Mouse (Mus musculus): ENCODE measurements around the gene Smad9. TPM values are rescaled to one million over a fixed set of nuclear protein-coding genes. Genes with fewer than 3 reads are reported as not detected.

Gene Smad9
- total RNA-seq (2023) = not detected

DNA sequence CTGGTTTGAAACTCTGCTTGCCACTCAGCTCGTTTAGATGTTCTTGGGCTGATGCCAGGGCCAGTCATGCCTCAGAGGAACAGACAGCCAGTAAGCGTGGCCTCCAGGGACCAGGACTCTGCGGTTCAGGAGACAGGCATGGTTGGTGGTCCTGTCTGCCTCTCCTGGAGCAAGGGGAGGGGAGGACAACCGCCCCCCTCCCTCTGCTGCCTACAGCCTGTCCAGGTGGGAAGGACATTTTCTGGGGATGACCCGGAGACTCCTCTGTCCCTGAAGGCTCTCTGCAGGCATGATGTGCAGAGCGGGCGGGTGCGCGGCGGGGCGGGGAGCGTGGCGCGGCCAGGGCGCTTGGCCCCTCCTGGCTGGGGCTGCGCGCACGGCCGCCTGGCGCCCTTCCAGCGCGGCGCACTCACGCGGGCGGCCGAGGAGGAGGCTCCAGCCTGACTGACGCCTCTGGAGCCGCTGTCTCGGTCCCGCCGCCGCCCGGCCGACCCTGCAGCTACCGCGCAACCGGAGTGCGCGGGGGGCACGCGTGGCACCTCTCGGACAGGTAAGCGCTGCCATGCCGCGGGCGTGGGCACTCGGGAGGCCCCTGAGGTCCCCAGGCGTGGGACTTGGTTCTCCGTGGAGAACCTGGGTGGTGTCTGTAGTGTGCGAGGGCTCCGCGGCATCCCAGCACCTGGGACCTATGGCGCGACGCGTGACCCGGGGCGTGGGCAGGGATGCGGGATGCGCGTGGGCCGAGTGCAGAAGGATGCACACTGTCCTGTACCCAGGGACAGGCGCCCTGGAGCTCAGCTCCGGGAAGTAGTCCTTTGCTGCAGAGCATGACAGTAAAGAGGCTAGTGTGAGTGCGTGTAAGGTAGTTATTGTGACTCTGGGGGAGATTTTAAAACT lies at the start of gene Smad9:
Gene Smad9, plus strand, starts transcription at position 438 of the 897 bp plus-strand sequence.

DNA sequence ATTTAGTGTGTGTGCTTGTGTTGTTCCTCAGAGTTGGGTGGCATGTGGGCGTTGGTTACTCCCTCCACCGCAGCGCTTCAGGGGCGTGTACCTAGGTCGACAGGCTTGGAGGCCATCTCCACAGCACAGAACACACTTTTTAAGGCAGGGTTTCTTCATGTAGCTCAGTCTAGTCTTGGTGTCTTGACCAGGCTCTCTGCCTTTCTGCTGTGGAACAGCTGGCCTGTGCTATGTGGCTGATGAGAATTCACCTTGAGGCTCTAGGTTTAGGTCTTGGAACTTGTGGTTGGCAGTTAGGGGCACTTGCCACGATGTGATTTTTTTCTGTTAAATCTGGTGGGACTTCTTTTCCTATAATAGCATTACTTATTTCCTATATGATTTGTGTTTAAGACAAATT lies 41.1 kb upstream of the Smad9 start, which contains the start of gene Gm21958:
Gene Gm21958, minus strand, starts transcription at position 101 of the 400 bp plus-strand sequence.

DNA sequence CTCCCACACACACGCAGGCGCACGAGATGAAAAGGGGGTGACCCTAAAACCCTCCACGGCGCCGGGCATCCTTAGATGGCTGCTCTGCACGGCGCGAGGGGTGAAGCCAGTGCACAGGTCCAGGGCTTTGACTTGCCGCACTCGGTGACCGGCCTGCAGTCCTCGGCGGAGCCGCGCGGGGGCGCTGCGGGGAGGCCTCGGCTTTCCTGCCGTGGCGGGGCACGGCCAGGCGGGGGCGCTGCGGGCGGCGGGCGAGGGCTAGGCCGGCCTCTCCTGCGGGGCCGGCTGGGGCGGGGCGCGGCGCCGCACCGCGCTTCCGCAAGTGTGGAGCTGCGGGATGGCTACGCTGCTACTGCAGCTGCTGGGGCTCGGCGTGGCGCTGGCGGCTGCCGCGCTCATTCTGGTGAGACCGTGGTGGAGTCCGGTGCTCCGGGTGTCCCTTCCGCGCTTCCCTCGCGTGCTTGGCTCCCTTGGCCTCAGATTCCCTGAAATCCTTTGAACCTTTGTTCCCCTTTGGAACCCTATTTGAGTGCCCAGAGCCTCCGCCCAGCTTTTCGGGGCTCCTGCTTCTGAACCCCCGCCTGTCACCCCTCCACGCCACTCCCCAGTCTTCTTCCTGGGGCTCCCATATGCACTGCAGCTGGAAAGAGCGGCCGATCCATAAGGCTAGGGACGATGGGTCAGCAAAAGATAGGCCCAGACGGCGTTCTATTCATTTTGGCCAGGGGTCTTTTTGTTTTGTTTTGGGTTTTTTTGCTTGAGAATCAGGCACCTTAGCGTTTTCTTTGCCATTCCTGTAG lies 19.9 kb upstream of the Smad9 start, which contains the start of the genes Exosc8 and Alg5:
Gene Exosc8, minus strand, starts transcription at position 147 of the 800 bp plus-strand sequence.
Gene Alg5, plus strand, starts transcription at position 293 of the 800 bp plus-strand sequence.

DNA sequence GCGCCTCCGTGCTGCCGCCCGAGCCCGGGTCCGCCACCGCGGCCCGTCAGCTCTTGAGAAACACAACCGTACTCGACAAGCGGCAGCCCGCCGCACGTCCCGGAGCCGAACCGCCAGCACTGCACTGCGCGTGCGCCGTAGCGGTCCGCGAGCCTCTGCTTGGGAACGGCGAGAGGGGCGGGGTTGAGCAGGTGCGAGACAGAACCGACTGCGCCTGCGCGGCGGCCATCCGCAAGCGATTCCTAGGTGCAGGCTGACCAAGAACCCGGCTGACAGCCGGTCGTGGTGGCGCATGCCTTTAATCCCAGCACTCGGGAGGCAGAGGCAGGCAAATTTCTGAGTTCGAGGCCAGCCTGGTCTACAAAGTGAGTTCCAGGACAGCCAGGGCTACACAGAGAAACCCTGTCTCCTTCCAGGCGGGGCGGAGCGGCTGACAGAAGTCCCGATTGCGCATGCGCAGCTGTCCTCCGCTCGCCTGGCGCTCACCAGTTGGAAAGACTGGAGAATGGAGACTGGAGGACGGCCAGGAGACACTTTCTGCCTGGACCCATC lies 52.4 kb downstream of the Smad9 start, which contains the start of gene Rfxap:
Gene Rfxap, minus strand, starts transcription at position 126 of the 552 bp plus-strand sequence.

Other genes starting within 250 kb of the Smad9 start
- gene Supt20, start 62.8 kb upstream of the Smad9 start, total RNA-seq (2023) = 100 to 1,000 TPM in 1 of 2 experiments, 10 to 100 TPM in 1; 97.2 to 105 TPM
- not detected for gene Gm21958, start 41.2 kb upstream of the Smad9 start, total RNA-seq (2023)
- gene Exosc8, start 20.2 kb upstream of the Smad9 start, total RNA-seq (2023) = 10 to 100 TPM; 42.4 to 53.5 TPM
- 10 to 100 TPM; 11.5 to 13.0 TPM for gene Alg5, start 20.0 kb upstream of the Smad9 start, total RNA-seq (2023)
- gene Rfxap, start 52.2 kb downstream of the Smad9 start, total RNA-seq (2023) = 10 to 100 TPM; 21.5 to 28.3 TPM
- not detected for gene Sertm1, start 160.3 kb downstream of the Smad9 start, total RNA-seq (2023)

All from neutrophil, adult 59 days (primary cell).